Mouse (Mus musculus): ENCODE data around the gene Plcl1.
"Not testable (repeated sequence)": the region's sequence is repeated elsewhere in the genome, so short reads cannot be mapped to it uniquely, and the experiment has no call there.

Gene Plcl1

GRCm38 (mm10) chr1:55437095-55437494, 31.4 kb downstream of the Plcl1 start:
- CTCF ChIA-PET = no interaction called here

GRCm38 (mm10) chr1:55438617-55439016, 32.9 kb downstream of the Plcl1 start:
- CTCF ChIA-PET = interaction anchor here (1.0 kb wide), 1 partner anchor 9 kb away, joined by 4 read pairs; no protein-coding TSS in a partner anchor

GRCm38 (mm10) chr1:55445043-55445688, 39.4 kb downstream of the Plcl1 start:
- CTCF ChIA-PET = no interaction called here

DNA sequence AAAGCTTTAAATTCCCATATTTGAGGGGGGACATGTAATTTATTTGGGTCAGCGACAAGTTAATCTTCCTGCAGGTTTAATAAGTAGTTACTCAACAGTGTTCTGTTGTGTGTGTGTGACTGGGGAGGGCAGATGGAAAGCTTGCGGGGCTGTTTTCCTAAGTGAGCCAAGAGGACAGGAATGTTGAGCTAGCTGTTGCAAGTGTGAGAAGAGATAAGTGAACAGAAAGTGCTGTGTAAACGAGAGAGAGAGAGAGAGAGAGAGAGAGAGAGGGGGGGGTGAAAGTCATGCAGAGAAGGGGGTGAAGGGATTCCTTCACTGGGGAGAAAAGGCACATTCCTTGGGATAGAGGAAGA, 39.9 kb downstream of the Plcl1 start:
- CTCF ChIA-PET = no interaction called here

DNA sequence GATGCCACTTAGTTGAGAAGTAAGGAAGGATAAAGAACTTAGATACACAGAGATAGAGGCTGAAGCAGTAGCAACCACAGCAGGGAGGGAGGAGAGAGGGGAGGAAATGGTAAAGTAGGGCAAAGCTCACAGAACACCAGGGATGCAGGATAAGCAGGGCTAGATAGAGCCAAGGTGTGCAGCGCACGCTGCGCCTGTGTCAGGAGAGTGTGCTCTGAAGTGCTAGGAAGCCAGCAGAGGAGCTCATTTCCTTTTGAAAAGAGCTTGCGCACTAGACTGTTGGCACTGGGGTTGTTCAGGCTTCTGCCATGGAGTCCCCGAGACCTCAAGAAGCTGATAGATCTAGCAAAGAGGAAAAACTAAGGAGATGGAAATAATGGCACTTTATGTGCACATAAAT, 40.6 kb downstream of the Plcl1 start:
- CTCF ChIA-PET = no interaction called here

DNA sequence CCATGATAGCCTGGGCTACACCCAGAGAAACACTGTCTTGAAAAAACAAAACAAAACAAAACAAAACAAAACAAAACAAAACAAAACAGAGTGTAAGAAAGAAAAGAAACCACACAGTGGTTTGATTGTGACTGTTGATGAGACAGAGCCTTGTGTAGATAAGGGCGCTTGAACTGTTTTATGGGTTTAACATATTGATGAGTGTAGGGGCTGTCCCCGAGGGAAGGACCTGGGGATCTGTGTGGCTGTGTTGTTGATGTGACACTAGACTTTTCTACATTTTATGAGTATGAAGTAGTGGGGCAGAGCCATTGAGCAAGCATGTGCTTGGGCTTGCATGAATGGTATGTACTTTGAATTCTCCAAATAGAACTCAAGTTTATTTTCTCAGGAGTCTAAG, 41.2 kb downstream of the Plcl1 start:
- CTCF ChIA-PET = no interaction called here

DNA sequence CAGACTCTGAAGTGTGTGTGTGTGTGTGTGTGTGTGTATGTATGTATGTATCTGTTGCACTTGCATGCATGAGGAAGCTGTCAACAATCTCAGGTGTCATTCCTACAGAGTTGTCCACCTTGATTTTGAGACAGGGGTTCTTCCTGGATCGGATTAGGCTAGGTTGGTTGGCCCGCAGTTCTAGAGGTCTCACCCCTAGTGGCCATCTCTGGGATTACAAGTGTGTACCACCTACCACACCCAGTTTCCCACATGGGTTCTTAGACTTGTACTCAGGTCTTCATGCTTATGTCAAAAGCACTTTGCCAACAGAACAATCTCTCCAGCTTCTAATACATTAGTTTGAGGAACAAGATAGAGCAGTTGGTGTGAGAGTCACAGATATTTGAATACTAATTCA, 41.9 kb downstream of the Plcl1 start:
- CTCF ChIA-PET = no interaction called here

DNA sequence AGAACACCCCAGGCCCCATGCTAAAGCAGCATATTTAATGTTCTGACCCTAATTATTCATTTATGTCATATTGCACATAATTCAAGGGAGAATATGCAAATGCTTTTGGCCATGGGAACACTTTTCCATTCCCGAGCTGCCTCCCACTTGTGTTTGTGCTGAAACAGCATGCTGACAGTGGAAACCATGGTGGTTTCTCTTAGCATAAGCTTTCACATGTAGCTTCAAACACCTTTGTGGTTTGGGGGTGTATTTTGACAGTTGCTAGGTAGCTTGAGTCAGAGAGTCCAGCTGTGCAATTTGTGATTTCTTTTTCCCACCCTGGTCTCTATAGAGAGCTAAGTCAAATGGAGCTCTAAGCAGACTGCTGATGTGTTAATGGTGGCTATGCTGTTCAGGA, 42.4 kb downstream of the Plcl1 start:
- CTCF ChIA-PET = no interaction called here

DNA sequence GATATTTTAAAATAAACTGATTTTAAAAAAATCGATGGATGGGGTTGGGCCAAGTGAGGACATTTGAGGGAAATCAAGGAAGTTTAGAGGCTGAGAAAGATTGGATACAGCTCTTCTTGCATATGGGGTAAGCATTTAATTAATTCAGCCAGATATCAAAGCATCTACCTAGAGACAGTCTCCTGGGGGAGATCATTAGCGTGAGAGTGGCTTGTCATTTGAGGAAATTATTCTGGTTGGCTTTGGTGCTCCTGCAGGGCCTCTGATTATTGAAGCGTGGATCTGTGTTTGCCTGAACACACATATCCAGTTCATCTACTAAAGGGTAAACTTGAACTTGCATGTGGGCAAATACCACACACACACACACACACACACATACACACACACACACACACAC, 44.1 kb downstream of the Plcl1 start:
- CTCF ChIA-PET = no interaction called here

DNA sequence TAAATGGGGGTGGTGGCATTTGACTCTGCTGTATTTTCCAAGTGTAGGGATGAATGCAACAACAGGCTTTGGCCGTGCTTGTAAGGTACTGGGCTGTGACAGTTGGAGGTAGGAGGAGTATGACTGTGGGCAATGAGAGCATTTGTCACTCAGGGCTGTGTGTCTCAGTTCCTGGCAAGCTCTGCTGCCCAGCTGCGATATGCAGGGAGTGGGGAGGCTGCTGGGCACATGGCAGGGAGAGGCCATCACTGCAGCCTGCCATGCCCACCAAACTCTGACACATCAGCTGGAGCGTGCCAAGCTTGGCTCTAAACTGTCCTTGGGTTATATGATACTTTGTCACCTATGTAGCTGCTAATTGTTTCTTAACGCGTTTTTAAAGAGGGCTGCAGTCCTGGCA, 48.4 kb downstream of the Plcl1 start:
- CTCF ChIA-PET = interaction anchor here (0.5 kb wide), 1 partner anchor 22 kb away, joined by 3 read pairs; no protein-coding TSS in a partner anchor

DNA sequence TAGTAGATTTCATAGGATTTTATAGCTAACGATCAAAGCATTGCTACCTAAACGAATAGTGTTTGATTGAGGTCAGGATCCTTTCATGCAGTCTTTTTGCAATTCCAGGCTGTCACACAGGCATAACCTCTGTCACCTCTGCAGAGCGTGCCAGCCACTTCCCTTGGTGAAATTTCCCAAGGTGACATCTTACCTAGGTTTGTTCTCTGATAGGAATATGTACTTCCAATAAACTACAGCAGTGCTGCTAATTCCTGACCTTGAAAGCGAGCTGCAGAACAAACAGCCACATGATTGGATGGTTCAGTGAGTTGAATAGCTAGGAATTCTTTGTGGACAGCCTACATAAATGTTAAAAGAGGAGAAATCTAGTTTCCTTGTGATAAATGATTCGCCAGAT, 56.6 kb downstream of the Plcl1 start:
- CTCF ChIA-PET = no interaction called here

DNA sequence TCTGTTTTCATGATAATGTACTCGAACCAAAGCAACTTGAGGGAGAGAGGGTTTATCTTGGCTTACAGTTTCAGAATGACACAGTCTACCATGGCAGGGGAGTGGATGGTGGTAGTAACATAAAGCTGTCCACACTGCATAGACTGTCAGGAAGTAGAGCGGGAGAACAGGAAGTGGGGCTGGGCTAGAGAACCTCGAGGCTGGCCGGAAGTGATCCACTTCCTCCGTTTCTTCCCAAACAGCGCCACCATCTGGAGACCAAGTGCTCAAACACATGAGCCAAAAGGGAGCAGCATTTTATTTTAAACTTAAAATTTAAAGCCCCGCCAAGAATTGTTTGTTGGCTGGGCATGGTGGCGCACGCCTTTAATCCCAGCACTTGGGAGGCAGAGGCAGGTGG, 68.0 kb downstream of the Plcl1 start:
- CTCF ChIA-PET = no interaction called here

DNA sequence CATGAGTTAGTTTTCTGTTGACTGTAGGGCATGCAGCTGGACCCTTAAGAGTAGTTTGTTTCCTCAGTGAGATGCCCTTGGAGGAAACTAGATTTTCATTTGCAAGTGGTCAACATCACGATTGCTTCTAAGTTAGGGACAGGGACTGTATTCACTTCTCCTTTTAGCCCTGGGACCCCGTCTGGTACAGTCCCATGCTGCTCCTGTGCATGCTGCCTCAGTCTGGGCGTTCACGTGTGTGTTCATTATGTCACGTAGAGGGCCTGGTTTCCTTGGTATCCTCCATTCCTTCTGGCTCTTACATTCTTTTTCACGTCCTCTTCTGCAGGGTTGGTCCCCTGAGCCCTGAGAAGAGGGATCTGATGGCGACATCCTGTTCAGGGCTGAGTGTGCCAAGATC, 69.3 kb downstream of the Plcl1 start:
- CTCF ChIA-PET = interaction anchor here (1.1 kb wide), 1 partner anchor 27 kb away, joined by 3 read pairs; no protein-coding TSS in a partner anchor

DNA sequence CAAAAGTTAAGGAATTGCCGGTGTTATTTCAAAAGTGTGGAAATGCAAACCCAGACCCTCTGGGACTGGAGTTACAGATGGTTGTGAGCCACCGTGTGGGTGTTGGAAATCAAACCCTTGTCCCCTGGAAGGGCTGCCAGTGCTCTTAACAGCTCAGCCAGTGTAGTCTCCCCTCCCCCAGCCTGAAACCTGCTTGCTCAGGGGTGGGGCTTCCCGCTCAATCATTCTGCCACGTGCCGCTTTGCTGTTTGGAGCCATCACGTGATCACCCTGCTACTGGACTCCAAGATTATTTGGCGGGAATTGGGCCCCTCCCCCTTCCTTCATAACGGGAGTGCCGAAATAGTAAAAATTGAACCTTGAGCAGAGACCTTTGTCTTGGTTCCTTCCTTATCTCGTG, 81.7 kb downstream of the Plcl1 start:
- CTCF ChIA-PET = not testable (repeated sequence)

GRCm38 (mm10) chr1:55488261-55488660, 82.5 kb downstream of the Plcl1 start:
- CTCF ChIA-PET = no interaction called here

GRCm38 (mm10) chr1:55489355-55489754, 83.6 kb downstream of the Plcl1 start:
- CTCF ChIA-PET = no interaction called here

DNA sequence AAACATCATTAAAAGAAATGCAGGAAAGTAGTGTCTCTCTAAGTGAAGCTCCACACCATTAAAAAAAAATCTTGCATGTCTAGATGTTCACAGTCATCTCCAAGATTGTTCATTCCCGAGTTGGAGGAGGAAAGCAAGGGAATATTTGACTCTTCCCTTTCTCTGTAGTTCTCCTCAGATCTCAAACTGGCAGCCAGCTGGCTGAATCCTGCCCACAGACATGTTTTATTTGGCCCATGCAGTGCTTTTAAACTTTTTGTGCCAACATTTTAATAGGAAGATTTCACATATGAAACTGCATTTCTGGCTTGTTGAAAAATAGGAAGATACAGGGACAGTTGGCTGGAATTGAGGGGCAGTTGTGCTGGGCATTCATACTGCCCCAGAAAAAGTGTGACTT, 94.2 kb downstream of the Plcl1 start:
- CTCF ChIA-PET = no interaction called here

DNA sequence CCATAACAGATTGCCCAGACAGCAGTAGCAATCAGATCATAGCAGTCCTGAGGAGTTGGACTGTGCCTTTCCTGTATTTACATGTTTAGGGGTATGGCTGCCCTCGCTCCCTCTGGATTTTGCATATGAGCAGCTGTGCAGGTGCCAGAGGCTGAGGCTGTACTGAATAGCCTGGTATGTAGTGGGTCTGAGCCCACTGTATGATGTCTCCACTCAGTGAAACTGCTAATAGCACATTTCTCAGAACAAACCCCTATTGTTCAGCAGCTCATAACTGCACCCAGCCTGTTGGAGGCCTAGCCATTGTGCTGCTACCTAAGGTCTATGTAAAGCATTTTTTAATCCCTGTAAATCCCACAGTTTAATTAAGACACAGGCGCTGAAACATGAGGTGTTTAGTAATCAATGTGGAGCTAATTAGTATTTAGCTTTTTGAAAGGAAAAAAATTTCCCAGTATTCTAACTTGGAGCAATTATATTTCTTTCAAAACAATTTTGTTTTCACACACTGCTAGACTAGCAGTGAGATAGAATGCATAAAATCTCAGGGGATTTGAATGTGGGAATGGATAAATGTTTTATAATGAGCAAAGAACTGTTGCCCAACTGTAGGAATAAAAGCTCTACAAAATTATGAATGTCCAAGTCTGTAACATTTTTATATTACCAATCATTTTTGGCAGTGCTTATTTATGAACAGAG, 95.4 kb downstream of the Plcl1 start:
- CTCF ChIA-PET = interaction anchor here (0.8 kb wide), 1 partner anchor 26 kb away, joined by 3 read pairs; no protein-coding TSS in a partner anchor

DNA sequence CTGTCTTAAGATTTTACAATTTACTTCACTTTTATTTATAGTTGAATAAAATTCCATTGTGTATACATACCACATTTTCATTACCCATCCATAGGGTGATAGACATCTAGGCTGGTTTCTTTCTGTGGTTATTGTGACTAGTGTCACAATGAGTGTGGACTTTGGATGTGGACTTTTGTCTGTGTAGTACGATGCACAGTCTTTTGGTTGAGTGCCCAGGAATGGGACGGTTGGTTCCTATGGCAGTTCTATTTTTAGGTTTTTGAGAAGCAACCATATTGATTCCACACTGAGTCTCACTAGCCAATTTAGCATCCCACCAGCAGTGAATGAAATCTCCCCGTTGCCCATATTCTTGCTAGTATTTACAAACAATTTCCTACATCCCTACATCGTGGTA, 100.1 kb downstream of the Plcl1 start:
- CTCF ChIA-PET = no interaction called here

GRCm38 (mm10) chr1:55507061-55507460, 101.3 kb downstream of the Plcl1 start:
- CTCF ChIA-PET = no interaction called here

- CTCF ChIA-PET = interaction anchor here (0.7 kb wide), 1 partner anchor 119 kb away, joined by 3 read pairs; no protein-coding TSS in a partner anchor
Observed at GRCm38 (mm10) chr1:55509587-55509986, 103.9 kb downstream of the Plcl1 start.

DNA sequence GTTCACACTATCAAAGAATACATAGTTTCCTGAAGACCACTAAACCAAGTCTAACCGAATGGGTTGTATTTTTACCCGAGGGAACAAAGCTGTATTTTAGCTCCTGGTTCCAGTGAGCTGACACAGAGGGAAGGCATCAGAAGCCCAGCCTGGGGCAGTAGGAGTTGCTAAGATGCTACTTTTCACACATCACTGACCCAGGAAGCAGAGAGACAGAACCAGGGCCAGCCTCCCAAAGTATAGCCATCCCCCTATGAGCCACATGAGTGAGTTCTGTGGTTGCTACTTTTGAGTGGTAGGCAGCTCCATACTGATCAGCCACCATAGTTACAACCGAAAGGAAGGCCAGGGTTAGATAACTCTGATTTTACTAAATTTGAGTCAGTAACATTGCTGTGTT, 106.4 kb downstream of the Plcl1 start:
- CTCF ChIA-PET = no interaction called here

- CTCF ChIA-PET = not testable (repeated sequence)
Observed at GRCm38 (mm10) chr1:55512799-55513198, 107.1 kb downstream of the Plcl1 start.

GRCm38 (mm10) chr1:55517182-55517581, 111.5 kb downstream of the Plcl1 start:
- CTCF ChIA-PET = no interaction called here
